Mouse (Mus musculus): ENCODE measurements around the gene Tedc1. TPM values are rescaled to one million over a fixed set of nuclear protein-coding genes. Genes with fewer than 3 reads are reported as not detected.

The Tedc1 gene
- 4.5 and 4.6 TPM in 2 replicates for polyA plus RNA-seq (2012; rRNA removed)

DNA sequence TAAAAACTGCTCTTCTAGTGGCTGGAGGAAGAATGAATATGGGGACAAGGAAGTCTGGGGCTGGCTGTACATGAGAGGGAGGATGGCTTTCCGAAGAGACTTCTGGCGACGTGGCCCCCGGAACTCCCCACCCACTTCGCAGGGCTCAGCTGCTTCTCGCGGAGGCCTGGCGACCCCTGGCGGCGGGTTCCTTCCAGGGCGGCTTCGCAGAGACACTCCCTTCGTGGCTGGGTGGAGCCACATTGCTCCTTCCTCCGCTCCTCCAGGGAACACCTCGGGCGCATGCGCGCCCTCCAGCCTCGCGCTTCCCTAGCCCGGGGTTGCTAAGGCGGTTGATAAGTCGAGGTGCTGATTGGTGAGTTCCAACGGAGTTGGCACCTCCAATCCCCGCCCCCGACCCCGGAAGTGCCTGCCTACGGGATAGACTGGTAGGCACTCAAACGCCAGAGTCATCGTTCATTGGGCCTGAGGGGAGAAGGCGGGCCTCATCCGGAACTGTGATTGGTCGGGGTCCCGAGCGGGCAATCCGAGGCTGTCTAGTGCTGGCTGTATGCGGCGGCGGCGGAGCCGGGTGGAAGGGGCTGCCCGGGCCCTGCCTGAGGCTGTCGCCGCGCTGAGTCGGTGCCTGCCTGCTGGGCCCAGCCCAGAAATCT lies at the start of gene Tedc1:
Gene Tedc1, plus strand, starts transcription at position 535 of the 653 bp plus-strand sequence.
- peak; percentile 90 for DNase-seq (ENCODE audit: low read depth)

GRCm38 (mm10) chr12:113107431-113108124 lies 48.6 kb upstream of the Tedc1 start:
- no peak for DNase-seq (ENCODE audit: low read depth)

- DNase-seq (ENCODE audit: low read depth), result no peak
These were observed 47.5 kb upstream of the Tedc1 start for GRCm38 (mm10) chr12:113108528-113109283.

GRCm38 (mm10) chr12:113109801-113110200 lies 46.4 kb upstream of the Tedc1 start:
- no peak for DNase-seq (ENCODE audit: low read depth)

DNA sequence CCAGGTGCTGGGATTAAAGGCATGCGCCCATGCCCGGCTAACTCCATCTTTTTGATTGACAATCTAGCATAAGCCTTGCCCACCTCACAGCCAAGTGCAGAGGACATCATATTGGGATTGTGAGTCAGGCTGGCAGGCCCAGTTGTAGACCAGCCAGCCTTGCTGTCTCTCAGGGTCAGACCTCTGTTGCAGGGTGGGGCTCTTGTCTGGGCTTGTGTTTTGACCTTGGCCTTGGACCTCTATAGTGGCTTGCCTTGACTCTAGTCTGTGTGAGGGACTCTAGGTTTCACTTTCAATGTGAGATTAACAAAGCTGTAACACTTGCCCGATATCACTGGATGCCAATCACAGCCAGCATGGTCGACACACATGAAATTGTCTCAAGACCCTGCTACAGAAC lies 42.1 kb upstream of the Tedc1 start:
- no peak for DNase-seq (ENCODE audit: low read depth)

DNA sequence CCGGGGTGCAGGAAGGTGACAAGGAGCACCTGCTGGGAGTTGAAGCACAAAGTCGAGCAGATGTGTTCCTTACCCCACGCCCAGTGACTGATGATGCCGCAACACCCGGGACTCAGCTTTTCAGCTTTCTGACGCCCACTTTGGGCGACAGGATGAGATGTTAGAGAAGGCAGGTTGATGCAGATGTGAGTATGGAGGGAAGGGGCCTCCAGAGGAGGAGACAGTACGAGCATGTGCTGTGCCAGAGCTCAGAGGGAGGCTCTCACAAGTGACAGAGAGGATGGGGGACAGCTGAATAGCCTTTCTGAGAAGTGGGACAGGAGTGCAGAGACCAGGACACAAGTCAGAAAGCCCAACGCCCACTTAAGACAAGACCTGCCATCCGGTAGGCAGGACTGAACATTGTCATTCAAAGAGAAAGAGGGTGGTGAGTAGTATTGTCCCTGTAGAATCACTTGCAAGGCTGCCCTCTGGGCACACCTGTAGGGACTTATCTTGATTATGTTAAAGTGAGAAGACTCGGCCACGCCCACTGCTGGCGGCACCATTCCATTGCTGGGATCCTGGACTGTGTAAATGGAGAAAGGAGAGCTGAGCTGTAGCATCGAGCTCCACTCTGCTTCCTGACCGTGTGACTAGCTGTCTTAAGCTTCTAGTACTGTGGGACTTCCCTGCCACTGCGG lies 41.2 kb upstream of the Tedc1 start:
- no peak for DNase-seq (ENCODE audit: low read depth)

- DNase-seq (ENCODE audit: low read depth), result no peak
These were observed 36.5 kb upstream of the Tedc1 start for GRCm38 (mm10) chr12:113119516-113120410.

DNA sequence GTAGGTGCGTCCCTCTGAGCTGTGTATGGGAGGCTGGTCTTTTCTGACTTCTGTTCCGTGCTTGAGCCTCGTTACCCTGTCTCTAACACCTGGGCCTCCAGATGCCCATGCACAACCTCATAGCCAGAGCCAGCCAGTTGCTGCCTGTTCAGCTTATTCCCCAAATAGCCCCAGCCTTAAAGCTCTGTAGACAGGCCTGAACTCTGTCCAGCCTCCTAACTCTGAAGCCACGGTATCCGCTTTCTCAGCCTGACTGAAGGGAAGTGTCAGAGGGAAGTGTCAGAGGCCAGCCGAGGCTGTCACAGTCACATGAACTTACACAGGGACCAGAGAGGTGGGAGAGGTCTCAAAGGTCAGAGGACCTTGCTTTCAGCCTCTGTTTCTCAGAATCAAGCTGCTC lies 31.5 kb upstream of the Tedc1 start:
- no peak for DNase-seq (ENCODE audit: low read depth)

GRCm38 (mm10) chr12:113130732-113131131 lies 25.5 kb upstream of the Tedc1 start:
- DNase-seq (ENCODE audit: low read depth), result no peak

DNA sequence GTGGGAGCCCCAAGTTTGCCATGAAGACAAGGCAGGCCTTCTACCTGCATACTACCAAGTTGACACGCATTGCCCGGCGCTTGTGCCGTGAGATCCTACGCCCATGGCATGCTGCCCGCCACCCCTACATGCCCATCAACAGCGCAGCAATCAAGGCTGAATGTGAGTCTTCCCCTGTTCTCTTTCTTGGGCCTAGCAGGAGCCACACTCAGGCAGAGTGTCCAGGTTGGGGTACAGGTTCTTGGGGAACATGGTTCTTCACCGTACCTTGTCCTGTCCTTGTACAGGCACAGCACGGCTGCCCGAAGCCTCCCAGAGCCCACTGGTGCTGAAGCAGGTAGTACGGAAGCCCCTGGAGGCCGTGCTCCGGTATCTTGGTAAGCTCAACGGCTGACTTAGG lies 24.6 kb upstream of the Tedc1 start:
- DNase-seq (ENCODE audit: low read depth), result no peak

- DNase-seq (ENCODE audit: low read depth), result no peak
These were observed 23.7 kb upstream of the Tedc1 start for GRCm38 (mm10) chr12:113132567-113132966.

DNA sequence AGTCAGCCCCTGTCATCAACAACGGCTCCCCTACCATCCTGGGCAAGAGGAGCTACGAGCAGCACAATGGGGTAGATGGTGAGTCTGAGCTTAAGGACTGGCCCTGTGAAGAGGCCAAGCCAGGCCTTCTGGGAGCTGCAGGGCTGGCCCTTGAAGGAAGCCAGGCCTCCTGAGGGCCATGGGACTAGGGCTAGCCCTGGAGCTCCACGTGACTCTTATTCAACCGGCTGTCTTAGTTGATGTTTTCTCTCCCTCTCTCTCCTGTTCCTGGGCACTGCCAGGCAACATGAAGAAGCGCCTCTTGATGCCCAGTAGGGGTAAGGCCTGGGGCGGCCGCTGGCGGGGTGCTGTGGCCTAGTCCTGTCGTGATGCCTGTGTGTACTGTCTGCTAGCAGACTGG lies 23.0 kb upstream of the Tedc1 start:
- DNase-seq (ENCODE audit: low read depth), result no peak

GRCm38 (mm10) chr12:113133861-113134403 lies 22.3 kb upstream of the Tedc1 start:
- no peak for DNase-seq (ENCODE audit: low read depth)

DNA sequence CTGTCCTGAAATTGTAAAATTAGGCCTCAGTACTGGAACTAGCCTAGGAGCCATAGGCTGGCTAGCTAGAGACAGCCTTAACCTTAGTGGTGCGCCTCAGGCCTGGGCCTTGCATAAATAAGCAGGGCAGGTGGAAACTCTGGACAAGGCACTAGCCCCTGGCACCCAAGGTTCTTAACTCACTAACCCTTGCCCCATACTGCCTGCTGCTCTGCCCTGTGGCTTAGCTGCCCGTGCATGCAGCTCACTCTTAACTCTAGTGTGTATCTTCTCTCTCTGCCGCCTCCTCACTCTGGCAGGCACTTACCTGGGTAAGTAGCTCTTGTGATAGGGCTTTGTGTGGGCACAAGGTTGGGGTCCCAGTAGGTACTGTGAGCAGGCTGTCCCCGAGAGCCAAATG lies 21.7 kb upstream of the Tedc1 start:
- DNase-seq (ENCODE audit: low read depth), result no peak

GRCm38 (mm10) chr12:113135401-113135800 lies 20.8 kb upstream of the Tedc1 start:
- DNase-seq (ENCODE audit: low read depth), result no peak

- no peak for DNase-seq (ENCODE audit: low read depth)
These were observed 19.7 kb upstream of the Tedc1 start for GRCm38 (mm10) chr12:113136492-113137020.

DNA sequence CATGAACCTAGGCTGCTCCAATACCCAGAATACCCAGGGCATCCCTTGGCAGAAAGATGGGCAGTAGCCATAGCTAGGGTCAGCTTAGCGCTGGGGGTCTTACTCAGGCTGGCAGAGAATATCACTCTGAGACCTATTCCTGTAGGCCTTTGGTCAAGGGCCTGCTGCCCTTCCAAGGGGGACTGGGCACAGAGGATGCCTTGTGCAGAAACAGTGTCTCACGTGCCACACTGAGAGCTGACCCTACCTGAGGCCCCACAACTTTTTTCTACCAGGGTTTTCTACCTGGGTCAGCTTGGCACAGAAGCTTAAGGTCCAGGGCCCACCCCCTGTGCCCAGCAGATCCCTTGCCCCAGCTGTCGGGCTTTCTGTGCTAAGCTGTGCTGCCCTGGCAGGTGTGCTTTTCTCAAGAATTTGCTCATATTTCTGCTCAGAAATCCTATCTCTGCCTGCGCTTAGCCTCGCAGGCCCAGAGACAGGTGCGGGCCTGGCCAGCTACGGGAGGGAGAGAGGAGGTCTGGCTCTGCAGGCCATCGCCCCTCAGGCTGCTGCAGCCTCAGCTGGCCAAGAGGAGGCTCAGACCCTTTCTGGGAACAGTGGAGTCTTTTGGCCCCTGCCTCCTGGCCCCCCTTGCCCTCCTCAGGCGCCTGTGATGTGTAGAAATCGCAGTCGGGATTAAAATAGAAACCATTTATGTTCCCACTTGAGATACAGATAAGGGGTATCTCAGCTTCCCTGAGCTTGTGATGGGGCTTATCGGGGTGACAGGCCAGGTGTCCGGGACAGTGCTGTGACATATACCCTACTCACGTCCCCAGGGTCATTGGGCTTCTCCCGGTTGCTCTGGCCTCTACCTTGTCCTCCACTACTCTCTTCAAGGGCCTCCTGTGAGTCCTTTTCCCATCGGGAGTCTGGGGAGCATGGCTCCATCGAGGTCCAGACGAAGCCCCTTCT lies 18.7 kb upstream of the Tedc1 start:
- no peak for DNase-seq (ENCODE audit: low read depth)

GRCm38 (mm10) chr12:113138291-113138690 lies 17.9 kb upstream of the Tedc1 start:
- no peak for DNase-seq (ENCODE audit: low read depth)
